Mouse (Mus musculus) bone marrow, adult 2 months (tissue): ENCODE measurements at regions not wholly inside any gene's neighbourhood (a gene's known extent, or its start where the extent isn't known, plus 50 kb on each side); places are given as distances from the start of the nearest gene placed in this dataset.

Experiments
- CTCF ChIP-seq: fragments of 200-500 bp; IDR thresholded peaks from 2 replicates; pipeline ENCODE4 v1.5.1; 2011; ENCODE audit warnings: low read length, control low read depth; ENCODE audit not compliant: control insufficient read depth, insufficient read depth
- POLR2A ChIP-seq: fragments of 200-500 bp; IDR thresholded peaks from 2 replicates; pipeline ENCODE4 v1.6.1; 2011; ENCODE audit warnings: low read depth, mild to moderate bottlenecking, control low read depth, low read length, borderline replicate concordance; ENCODE audit not compliant: control insufficient read depth

- TF ChIP-seq CTCF (no peak), POLR2A (no peak)
Measured at GRCm38 (mm10) chr14:101297841-101298240, 97.7 kb upstream of the Prr30 start.
